12 mouse cellular contexts compared by ENCODE assay signal in genomic region chr5:29107276-29107675, GRCm38 (mm10).
DNase-seq lines count a peak whose midpoint lies in the region.
"Had no signal": no experiment of that assay in that cellular context is flagged by ENCODE, and none has a peak within 500 bp of the region (broad histone marks: within the 10 kb centered on the region; RNA-seq: fewer than 3 reads in every experiment).

No protein-coding gene starts in this region.

- peak; percentile 73 for DNase-seq in adrenal gland, adult 2 months
- no peak for DNase-seq in adrenal gland, postnatal 4 days (ENCODE audit: low spot score in 2 of 2)
- DNase-seq in adrenal gland, postnatal 10 days = peak; percentile 64
- DNase-seq in adrenal gland, postnatal 36 days = peak; percentile 43 to 59
- DNase-seq in T-cell, adult 2 months (ENCODE audit: low spot score) = no peak
- no peak for DNase-seq in retina, postnatal 1 day
- DNase-seq: cerebellum, adult 11-12 months; cerebellum, adult 2 months; cerebellum, adult 9-10 months; cerebellum, postnatal 10 days; cerebellum, postnatal 25 days; forebrain, postnatal 0 days had no signal

Comparison
In these comparisons a context has a peak if more than half of its experiments do, and no peak if none do; other contexts are left out.
1. DNase-seq: peak in adrenal gland, adult 2 months (single experiment), adrenal gland, postnatal 10 days (single experiment) and adrenal gland, postnatal 36 days (2 of 2); none in adrenal gland, postnatal 4 days (0 of 2), T-cell, adult 2 months (single experiment) and retina, postnatal 1 day (single experiment).